Mouse (Mus musculus) testis, adult 2 months (tissue): ENCODE results near the gene Ppp2r5e.

Source experiments
- CTCF ChIP-seq: fragments of 200-500 bp; IDR thresholded peaks from 2 replicates; pipeline ENCODE4 v1.5.1; 2012; ENCODE audit warnings: low read depth, mild to moderate bottlenecking, inconsistent platforms, low read length, moderate library complexity; ENCODE audit not compliant: control insufficient read depth, insufficient read depth, insufficient replicate concordance
- POLR2A ChIP-seq: fragments of 200-500 bp; IDR thresholded peaks from 2 replicates; pipeline ENCODE4 v1.6.1; 2012; ENCODE audit warnings: low read depth, mild to moderate bottlenecking, inconsistent platforms, low read length, moderate library complexity; ENCODE audit not compliant: control insufficient read depth

- TF ChIP-seq POLR2A (no peak), CTCF (no peak)
Observed at GRCm38 (mm10) chr12:75579076-75579475, 17.0 kb downstream of the Ppp2r5e start.
